ENCODE assay signal across 10 mouse cellular contexts in genomic region chr16:84558113-84558917, GRCm38 (mm10). TPM values are rescaled to one million over a fixed set of nuclear protein-coding genes. Genes with fewer than 3 reads are reported as not detected.
DNase-seq lines count a peak whose midpoint lies in the region; ATAC-seq lines count a peak whose summit lies in the region.
"Had no signal": no experiment of that assay in that cellular context is flagged by ENCODE, and none has a peak within 500 bp of the region (broad histone marks: within the 10 kb centered on the region; RNA-seq: fewer than 3 reads in every experiment).

No protein-coding gene starts in this region.

- H3K4me2 ChIP-seq in hindbrain, embryonic 13.5 days = peak overlapping the region; percentile 40
- H3K4me2 ChIP-seq in hindbrain, embryonic 11.5 days (replicated peaks; ENCODE audit: low read depth, low read length) = no peak overlapping the region
- H3K4me2 ChIP-seq in hindbrain, embryonic 16.5 days (ENCODE audit: low read length) = peak overlapping the region; percentile 45

- no peaks in the 10 kb centered on the region for H3K9me3 ChIP-seq in hindbrain, embryonic 13.5 days
- H3K9me3 ChIP-seq in hindbrain, embryonic 11.5 days (ENCODE audit: control insufficient read depth, low read length) = no peaks in the 10 kb centered on the region
- H3K9me3 ChIP-seq in hindbrain, embryonic 16.5 days (ENCODE audit: control insufficient read depth, low read length) = no peaks in the 10 kb centered on the region

- 59% methylated on average over 20 of the region's 20 CpGs for WGBS in hindbrain, embryonic 13.5 days
- 60% methylated on average over 20 of the region's 20 CpGs for WGBS in hindbrain, embryonic 11.5 days
- WGBS in hindbrain, embryonic 16.5 days = 40% methylated on average over 20 of the region's 20 CpGs

- no peaks in the 10 kb centered on the region for H3K27me3 ChIP-seq in hindbrain, embryonic 13.5 days
- H3K27me3 ChIP-seq in hindbrain, embryonic 11.5 days (ENCODE audit: control insufficient read depth, insufficient read depth, low read length) = no peaks in the 10 kb centered on the region
- no peaks in the 10 kb centered on the region for H3K27me3 ChIP-seq in hindbrain, embryonic 16.5 days (replicated peaks; ENCODE audit: control insufficient read depth, insufficient read depth, low read length)

- H3K4me3 ChIP-seq in hindbrain, embryonic 13.5 days = peak overlapping the region; percentile 16; the same call in 1 of the 2 replicates
- H3K4me3 ChIP-seq in hindbrain, embryonic 11.5 days (ENCODE audit: low read depth, low read length) = no peak overlapping the region
- H3K4me3 ChIP-seq in hindbrain, embryonic 16.5 days (ENCODE audit: low read length) = peak overlapping the region; percentile 3; the same call in 1 of the 2 replicates

- H3K27ac ChIP-seq in hindbrain, embryonic 13.5 days = peak overlapping the region; percentile 71
- H3K27ac ChIP-seq in hindbrain, embryonic 11.5 days (ENCODE audit: low read depth, low read length) = no peak overlapping the region
- H3K27ac ChIP-seq in hindbrain, embryonic 16.5 days (ENCODE audit: low read depth, low read length) = peak overlapping the region; percentile 70

- peak overlapping the region; percentile 49 for H3K9ac ChIP-seq in hindbrain, embryonic 13.5 days
- no peak overlapping the region for H3K9ac ChIP-seq in hindbrain, embryonic 11.5 days (ENCODE audit: low read depth, low read length)
- H3K9ac ChIP-seq in hindbrain, embryonic 16.5 days (ENCODE audit: low read depth, low read length) = peak overlapping the region; percentile 47
- H3K9ac ChIP-seq: liver, postnatal 0 days had no signal

- DNase-seq in hindbrain, embryonic 11.5 days (ENCODE audit: low spot score) = no peak
- peak; percentile 21 to 34 for DNase-seq in right cerebral cortex, postnatal 10 days (ENCODE audit: low spot score in 2 of 2)
- no peak for DNase-seq in right cerebral cortex, adult 18-20 months
- no peak for DNase-seq in layer of hippocampus, adult 9-11 months
- DNase-seq in adrenal gland, postnatal 4 days (ENCODE audit: low spot score in 2 of 2) = no peak
- DNase-seq: kidney, postnatal 4 days; liver, postnatal 0 days; thymus, postnatal 25 days had no signal

- no peaks in the 10 kb centered on the region for H3K36me3 ChIP-seq in hindbrain, embryonic 13.5 days
- H3K36me3 ChIP-seq in hindbrain, embryonic 11.5 days (ENCODE audit: control insufficient read depth, insufficient read depth, low read length) = no peaks in the 10 kb centered on the region
- H3K36me3 ChIP-seq in hindbrain, embryonic 16.5 days (ENCODE audit: control insufficient read depth, insufficient read depth, low read length) = no peaks in the 10 kb centered on the region

- peaks cover 22% of the 10 kb centered on the region for H3K4me1 ChIP-seq in hindbrain, embryonic 13.5 days (replicated peaks)
- no peaks in the 10 kb centered on the region for H3K4me1 ChIP-seq in hindbrain, embryonic 11.5 days (replicated peaks; ENCODE audit: control insufficient read depth, insufficient read depth, low read length)
- H3K4me1 ChIP-seq in hindbrain, embryonic 16.5 days (ENCODE audit: control insufficient read depth, insufficient read depth, low read depth, low read length) = no peaks in the 10 kb centered on the region; the same call in none of the 2 replicates

- ATAC-seq in hindbrain, embryonic 13.5 days (ENCODE audit: low FRiP score) = peak; percentile 25; the same call in 1 of the 2 replicates
- no peak for ATAC-seq in hindbrain, embryonic 11.5 days (ENCODE audit: low FRiP score)
- peak; percentile 74 for ATAC-seq in hindbrain, embryonic 16.5 days
- ATAC-seq: liver, postnatal 0 days had no signal

RNA-seq across cellular contexts. Expression of gene A730009L09Rik, which starts 43.4 kb away (rescaled TPM):
- not detected in 2 replicates for polyA plus RNA-seq in hindbrain, embryonic 13.5 days (2015; fragmentation: Nextera tagmentation; extraction: Ambion mirVana)
- polyA plus RNA-seq in hindbrain, embryonic 11.5 days (2014; fragmentation: Nextera tagmentation; extraction: Ambion mirVana) = not detected in 2 replicates
- 0.16 and 0.43 TPM in 2 replicates for polyA plus RNA-seq in hindbrain, embryonic 16.5 days (2015; fragmentation: Nextera tagmentation; extraction: Ambion mirVana)
- not detected for total RNA-seq in adrenal gland, postnatal 4 days (2021)
- polyA plus RNA-seq: liver, postnatal 0 days had no signal

Comparison
In these comparisons a context has a peak if more than half of its experiments do, and no peak if none do; other contexts are left out.
1. DNase-seq: peak in right cerebral cortex, postnatal 10 days (2 of 2); none in hindbrain, embryonic 11.5 days (single experiment), right cerebral cortex, adult 18-20 months (single experiment), layer of hippocampus, adult 9-11 months (single experiment) and adrenal gland, postnatal 4 days (0 of 2).